Mouse (Mus musculus): ENCODE results near the gene Fbxl20.
A peak's percentile ranks its signal among the peaks of the same experiment; 100 is the strongest.

The Fbxl20 gene

DNA sequence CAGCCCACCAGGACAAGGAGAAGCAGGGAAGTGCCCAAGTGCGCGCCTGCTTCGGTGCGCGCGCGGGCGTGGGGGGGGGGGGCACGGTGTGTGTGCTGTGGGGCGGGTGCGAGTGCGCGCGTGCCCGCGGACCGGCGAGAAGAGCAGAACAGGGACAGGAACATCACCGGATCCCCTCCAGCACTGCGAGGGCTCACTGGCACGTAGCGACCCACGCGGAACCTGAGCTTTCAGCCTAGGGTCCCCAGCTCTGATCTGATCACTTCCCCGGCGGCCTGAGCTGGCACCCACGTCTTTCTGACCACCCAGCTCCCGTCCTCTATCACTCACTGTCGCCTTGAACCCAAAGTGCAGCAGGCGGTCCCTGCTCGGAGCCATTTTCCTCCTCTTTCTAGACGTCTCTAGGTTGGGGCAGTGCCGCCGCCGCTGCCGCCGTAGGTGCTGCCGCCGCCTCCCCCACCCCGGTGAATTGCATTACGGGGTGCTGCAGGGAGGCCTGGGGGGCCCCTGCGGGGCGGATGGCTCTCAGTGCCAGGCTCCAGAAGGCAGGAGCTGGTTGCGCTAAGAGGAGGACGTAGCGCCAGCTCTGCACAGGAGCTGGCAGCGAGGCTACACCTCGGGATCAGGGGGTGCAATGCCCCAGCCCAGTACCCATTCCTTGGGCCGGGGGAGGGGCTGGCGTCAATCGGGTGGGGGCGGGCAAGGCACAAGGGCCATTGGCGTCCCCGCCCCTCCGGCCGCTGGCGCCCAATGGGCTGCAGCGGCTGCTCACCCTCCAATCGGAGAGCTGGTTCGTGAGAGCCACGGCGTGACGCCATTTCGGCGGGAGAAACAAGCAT, at the start of gene Fbxl20:
Fbxl20 (minus strand) TSS at position 618 of the 839 bp plus-strand sequence.
- DNase-seq (ENCODE audit: low read depth, low spot score): peak; percentile 95

DNA sequence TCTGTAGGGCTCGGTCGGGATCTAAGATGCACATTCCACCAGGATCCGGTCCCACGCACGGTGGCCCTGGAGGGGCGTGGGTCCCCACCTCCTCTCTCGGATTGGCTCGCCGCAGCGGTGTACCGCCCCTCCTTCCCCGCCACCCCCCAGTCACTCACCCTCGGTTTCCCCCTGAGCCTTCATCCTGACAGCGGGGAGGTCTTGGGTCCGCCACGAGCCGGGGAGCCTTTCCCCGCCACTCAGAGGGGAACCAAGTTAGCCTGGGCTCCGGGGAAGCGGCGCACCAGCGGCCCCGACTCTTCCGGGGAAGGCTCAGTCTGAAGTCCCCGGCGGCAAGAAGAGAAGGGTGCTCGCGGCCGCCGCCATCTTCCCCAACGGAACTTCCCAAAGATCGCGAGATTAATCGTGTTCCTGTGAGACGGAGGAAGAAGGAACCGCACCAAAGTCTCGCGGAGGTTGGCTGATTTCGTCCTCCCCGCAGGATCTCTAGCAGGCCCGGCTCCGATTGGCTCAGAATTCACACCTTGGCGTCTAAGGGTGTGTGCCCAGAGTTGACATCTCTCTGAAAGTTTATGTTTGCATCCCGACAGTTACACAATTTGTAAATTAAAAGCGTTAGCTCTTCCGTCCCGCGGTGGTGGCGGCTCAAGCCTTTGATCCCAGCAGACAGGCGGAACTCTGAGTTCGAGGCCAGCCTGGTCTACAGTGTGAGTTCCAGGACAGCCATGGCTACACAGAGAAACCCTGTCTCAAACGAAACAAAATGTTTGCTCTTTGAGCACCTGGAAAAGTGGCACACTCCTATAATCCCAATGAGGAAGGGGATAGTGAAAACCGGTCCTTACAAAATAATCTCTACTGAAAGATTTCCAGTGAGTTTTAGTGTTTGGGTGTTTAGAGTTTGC, 43.0 kb upstream of the Fbxl20 start, which contains the start of gene Med1:
Med1 (minus strand) TSS at position 393 of the 905 bp plus-strand sequence.
- peak; percentile 99 for DNase-seq (ENCODE audit: low read depth, low spot score)

DNA sequence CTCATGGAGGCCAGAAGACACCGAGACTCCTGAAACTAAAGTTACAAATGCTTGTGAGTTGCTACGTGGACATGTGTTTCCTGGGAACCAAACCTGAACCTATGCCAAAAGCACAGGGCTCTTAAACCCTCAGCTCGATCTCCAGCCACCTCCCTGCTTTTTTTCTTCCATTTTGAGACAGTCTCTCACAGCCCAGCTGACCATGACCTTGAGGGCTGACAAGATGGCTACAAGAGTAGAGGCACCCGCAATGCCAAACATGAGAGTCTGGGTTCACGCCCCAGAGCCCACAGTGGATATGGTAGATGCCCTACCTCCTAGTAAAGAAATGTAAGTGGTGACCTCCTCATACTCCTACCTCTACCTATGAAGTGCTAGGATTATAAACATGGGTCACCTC, 40.6 kb upstream of the Fbxl20 start:
- no peak for DNase-seq (ENCODE audit: low read depth, low spot score)

DNA sequence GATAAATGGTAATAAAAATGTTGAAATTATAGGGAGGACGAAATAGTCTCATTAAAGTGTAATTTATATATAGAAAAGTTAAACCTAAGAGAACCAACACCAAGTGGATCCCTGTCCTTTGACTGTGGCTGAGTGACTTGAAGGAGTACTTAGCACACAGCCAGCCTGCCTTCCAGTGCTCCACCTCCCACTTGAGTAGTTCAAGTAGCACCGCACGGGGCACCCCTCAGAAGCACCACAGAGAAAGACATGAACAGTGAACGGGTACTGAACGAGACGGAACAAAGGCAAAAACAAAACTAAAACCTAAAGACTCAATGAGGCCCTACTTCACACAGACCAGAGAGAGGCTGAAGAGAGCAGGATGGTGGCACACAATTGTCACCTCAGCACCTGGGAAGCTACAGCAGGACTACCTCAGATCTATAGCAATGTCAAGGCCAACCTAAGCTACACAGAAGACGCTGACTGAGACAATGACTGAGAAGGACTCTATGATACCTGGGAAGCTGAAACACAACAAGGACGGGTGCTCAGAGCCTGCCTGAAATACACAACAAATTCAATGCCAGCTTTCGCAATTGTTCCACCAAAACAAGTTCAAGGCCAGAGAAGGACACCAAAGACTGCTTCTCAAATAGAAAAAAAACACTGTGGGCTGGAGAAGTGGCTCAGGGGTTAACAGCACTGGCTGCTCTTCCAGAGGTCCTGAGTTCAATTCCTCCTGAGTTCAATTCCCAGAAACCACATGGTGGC, 37.6 kb upstream of the Fbxl20 start:
- no peak for DNase-seq (ENCODE audit: low read depth, low spot score)

DNA sequence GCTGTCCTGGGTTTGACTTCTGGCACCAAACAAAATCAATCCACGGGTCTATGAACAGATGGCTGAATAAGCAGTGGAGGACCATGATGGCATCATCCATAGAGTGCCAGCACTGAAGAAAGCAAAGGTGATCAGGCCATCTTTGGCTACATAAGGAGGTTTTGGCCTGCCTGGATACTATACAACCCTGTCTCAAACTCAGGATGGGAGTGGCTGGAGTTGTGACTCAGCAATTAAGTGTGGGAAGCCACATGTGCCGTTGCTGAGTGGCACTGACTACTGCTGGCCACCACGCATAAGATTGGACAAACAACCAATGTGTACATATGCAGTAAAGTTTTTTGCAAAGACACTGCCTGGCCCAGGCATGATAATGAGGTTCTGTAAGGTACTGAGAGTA, 31.9 kb upstream of the Fbxl20 start:
- DNase-seq (ENCODE audit: low read depth, low spot score): peak; percentile 40

DNA sequence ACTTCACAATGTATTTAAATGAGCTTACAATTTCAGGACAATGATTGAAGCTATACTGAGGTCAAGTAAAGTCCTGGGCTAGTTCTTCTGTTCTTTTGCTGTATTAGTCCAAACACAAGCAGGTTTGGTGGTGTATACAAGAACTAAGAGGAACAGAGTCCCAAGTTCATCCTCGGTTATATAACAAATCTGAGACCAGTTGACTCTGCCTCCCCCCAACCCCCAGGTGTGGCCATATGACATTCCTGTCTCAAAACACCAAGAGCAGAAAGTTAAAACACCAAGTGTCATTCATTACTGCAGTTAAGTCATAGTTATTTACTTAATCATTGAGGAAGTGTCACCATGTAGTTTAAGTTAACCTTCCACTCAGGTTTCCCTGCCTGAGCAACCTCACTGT, 18.2 kb upstream of the Fbxl20 start:
- no peak for DNase-seq (ENCODE audit: low read depth, low spot score)

DNA sequence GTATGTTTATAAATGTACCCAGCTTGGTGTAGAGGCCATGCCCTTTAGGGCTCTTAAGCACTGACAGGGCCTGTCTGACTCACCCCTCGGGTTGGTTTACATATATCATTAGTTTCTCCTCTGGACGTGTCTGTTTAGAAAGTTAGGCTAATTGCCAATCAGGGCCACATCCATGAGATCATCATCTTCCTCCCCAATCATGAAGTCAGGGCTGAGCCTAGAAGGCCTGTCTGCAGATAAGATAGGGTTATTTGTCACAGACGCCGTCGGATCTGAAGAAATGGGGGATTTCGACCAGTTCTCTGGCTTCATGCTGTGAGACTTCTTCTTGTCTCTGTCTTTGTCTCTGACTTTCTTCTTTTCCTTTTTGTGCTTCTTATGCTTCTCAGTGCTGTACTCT, 4.9 kb upstream of the Fbxl20 start:
- DNase-seq (ENCODE audit: low read depth, low spot score): no peak

DNA sequence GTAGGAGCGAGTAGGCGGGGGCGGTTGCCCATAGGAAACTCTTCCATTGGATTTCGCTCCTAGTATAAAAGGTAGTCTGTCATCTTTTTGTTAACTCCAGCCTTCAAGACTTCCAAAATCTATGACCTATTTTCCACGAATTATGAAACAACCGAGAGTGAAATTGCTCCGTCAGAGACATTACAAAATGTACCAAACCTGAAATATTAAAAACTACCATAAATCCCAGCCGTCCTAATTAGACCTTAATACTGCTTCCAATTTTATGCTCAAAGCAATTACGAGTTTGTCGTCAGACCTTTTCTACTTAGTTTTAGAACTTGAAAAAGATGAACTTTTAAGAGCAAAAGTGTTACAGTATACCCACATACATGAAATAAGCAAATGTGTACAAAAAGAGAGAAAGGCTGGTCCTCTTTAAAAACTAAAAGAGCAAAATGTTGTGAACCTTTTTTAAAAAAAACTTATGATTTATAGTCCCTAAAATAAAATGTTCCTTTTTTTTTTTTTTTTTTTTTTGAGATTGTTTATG, 488 bp upstream of the Fbxl20 start:
- DNase-seq (ENCODE audit: low read depth, low spot score): no peak

DNA sequence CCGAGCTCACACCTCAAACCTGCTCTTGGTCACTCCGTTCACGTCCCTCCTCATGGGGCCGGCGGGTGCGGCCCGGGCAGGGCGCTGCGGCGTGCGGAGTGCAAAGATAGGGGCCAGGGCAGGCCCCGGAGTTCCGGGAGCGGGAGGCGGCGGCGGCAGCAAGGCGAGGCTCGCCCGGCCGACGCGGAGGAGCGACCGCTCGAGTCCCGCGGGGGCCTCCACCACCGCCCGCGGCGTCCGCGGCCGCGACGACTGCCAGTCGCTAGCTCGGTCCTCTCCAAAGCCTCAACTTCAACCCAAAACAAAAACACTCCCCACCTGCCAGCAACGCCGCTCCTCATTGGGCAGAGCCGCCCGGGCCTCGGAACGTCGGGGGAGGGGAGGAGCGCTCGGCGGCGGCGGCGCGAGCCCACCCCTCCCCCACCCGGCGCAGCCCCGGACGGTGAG, 876 bp downstream of the Fbxl20 start:
- peak; percentile 83 for DNase-seq (ENCODE audit: low read depth, low spot score)

DNA sequence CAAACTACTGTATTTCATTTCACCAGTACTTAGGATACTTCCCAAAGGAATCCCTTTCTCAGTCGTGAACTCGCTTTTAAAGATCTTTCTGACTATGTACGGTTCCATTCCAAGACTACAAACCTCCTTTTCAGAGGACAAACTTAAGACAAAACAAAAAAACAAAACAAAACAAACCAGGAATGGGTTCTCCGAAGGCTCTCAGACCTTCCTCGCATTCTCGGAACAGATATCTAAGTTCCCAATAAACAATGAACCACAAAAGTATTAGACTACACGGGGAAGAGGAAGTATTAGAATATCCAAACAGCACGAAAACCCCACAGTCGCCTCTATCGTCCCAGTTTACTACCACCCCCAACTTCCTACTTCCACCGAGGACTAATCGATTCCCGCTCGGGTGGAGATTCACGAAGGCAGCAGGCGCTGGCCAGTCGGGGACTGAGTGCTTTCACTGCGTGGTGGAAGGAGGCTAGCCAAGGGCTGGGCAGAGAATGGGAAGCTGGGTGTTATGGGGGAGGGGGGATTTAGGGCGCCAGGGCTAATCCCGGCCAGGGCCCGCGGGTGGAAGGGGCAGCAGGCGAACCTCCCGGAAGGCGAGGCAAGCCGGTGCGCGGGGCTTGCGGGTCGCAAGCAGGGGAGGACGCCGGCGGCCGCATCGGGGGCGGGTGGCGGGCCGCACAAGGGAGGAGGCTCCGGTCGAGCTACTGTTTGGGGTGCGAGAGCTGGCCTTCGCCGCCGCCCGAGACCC, 1.5 kb downstream of the Fbxl20 start:
- DNase-seq (ENCODE audit: low read depth, low spot score): peak; percentile 60

DNA sequence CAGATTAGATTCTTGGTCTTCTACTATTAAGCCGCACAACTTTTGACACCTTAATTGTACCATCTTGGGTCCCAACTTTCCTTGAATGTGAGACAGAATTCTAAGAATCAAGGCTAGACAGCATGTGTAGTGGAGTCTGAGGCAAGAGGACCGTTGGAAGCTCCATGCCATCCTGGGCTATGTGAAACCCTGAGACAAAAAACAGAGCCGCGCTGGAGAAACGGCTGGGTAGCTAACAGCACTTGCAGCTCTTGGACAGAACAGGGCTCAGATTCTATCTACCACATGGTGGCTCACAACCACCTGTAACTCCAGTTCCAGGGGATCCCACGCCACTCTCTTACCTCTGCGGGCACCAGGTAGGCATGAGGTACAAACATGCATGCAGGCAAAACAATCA, 4.3 kb downstream of the Fbxl20 start:
- DNase-seq (ENCODE audit: low read depth, low spot score): no peak

DNA sequence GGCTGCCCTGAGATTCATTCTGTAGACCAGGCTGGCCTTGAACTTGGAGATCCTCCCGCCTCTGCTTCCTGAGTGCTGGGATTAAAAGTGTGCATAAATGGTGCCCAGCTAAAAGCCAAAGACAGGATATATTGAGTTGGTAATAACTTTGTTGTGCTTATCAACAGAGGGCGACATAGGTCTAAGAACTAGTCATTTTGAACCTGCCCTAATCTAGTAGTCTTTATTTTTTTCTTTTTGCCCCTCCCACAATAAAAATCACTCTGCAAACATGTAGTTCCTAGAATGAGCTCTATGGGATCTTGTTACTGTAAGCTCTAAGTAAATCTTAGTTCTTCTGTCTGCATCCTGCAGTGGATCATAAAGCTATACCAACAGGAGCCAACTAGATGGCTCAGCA, 7.7 kb downstream of the Fbxl20 start:
- peak; percentile 32 for DNase-seq (ENCODE audit: low read depth, low spot score)

DNA sequence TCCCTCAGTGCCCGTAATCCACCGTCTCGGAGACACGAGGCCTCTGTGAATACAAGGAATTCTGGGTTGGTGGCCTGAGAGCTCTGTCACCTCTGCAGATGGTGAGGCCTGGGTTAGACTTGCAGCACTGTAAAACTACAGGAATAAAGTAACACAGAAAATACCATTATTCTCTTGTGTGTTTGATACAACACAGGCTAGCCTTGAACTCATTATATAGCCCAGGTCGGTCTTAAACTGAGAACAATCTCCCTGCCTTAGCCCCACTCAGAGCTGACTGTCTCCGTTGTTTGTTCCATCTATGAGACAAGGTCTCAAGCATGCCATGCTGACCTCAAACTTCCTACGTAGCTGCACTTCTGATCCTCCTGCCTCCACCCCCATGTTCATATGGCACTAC, 11.3 kb downstream of the Fbxl20 start:
- DNase-seq (ENCODE audit: low read depth, low spot score): no peak

DNA sequence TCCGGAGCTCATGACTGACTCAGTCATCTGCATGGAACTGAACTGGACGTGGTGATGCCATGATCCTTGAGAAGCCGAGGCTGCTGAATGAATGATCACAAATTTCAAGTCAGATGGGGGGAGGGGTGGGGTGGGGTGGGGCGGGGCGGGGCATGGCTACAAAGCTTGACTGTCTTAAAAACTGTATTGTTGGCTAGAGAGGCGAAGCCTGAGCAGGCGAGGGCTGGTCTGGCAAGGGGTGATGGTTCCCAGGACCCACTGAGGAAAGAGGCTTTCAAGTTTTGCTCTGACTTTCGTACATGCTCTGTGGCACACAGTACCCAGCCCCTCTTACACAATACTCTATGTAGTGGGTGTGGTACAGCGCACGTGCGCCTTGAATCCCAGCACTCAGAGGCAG, 12.4 kb downstream of the Fbxl20 start:
- DNase-seq (ENCODE audit: low read depth, low spot score): no peak

DNA sequence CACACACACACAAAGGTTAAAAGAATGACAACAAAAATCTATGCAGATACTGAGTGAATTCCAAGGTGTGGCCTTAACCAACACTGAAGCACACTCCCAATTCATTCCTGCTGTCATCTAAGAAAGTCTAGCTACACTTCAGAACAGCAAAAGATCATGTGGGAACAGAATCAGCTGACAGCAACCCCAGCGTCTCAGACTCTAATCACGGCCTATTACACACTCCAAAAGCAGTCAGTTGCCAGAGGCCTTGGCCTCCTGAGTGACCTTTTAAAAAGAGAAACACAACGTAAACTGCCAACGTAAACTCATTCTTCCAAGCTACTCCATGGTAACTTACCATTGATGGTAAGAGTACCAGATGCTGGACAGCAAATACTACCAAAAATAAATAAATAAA, 15.3 kb downstream of the Fbxl20 start:
- no peak for DNase-seq (ENCODE audit: low read depth, low spot score)

DNA sequence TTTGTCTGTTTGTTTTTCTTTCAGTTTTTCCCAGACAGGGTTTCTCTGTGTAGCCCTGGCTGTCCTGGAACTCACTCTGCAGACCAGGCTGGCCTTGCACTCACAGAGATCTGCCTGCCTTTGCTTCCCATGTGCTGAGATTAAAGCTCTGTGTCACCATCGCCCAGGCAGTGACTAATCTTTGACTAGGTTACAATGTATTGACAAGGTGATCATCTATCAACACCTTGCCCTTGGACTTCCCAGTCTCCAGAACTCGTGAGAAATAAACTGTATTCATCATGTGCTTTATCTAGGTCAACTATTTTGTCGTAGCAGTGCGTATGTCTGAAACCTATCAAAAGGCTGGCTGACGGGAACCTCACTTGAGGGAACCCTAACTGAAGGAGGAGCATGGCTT, 26.8 kb downstream of the Fbxl20 start:
- DNase-seq (ENCODE audit: low read depth, low spot score): no peak

DNA sequence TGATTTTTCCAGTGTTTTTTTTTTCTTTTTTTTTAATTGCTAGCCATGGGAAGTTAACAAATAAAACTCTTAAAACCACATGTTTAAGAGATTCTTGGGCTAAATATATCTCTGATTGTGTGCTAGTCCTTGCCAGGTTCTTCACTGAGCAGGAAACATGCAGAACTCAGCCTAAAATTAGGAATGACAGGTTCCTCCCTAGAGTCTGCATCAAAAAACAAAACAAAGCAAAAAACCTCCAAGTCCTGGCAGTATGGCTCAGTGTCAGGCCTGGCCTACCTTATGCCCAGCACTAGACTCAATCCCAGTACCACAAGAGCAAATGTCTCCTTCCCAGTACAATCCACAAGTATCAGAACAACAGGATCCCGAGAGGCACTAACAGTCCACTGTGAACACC, 35.8 kb downstream of the Fbxl20 start:
- no peak for DNase-seq (ENCODE audit: low read depth, low spot score)

DNA sequence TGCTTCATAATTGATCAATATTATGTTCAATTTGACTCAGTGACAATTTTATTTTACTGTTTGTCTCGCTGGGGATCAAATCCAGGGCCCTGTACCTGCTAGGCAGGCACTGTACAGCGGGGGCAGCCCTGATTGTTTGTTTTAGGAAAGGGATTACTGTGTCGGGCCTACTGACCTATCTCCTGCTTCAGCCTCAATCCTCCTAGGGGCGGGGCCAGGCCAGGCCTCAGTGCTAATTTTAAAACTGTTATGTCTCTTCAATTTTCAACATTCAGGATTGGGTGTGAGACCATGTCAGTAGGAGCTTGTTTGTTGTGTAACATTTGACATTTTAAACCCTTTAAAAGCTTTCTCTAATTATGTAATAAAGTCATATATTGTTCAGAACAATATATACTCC, 36.7 kb downstream of the Fbxl20 start:
- DNase-seq (ENCODE audit: low read depth, low spot score): no peak

DNA sequence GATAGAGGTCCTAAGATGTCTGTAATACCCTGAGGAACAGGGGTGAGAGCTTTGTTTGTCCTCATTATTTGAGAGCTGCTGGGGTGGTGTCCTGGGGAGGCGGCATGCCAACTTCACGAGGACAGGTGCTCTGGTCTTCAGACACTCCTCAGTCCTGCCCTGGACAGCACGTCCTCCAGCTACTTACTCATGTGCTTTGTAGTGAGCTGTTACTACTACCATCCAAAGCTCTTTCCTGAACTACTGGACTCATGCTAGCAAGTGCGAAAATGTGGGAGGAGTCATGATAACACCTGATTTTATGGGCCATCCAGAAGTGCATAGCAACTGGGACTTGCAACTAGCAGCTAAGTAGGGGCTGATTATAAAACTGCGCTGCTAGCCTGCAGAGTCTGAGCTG, 40.5 kb downstream of the Fbxl20 start:
- DNase-seq (ENCODE audit: low read depth, low spot score): no peak

DNA sequence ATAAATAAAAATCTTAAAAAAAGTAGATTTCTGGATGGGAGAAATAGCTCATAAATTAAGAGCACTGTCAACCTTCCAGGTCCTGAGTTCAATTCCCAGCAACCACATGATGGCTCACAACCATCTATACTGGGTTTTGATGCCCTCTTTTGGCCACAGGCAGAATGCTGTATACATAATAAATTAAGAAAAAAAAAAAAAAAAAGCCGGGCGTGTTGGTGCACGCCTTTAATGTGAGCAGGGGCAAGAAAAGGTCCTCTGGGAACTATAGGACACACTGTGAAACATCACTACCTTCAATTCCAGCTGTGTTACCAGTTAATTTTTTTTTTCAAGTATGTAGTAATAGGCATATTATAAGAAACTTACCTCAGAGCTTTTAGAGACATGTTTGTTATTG, 48.9 kb downstream of the Fbxl20 start:
- no peak for DNase-seq (ENCODE audit: low read depth, low spot score)

DNA sequence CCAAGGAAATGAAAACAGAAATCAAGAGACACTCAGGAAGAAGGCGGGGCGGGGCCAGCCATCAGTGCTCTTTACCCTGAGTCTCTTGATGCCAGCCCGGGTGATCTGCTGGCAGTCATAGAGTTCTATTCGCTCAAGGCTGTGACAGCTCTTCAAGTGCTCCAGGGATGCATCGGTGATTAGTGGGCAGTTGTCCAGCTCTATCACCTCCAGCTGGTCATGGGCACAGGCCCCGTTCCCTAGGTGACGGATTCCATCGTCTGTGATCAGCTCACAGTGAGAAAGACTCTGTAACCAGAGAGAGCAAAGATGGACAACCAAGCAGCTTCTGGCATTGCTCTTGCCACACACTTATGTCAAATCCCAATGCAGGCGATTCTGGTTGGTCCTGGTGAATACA, 59.6 kb downstream of the Fbxl20 start:
- no peak for DNase-seq (ENCODE audit: low read depth, low spot score)

Data from 3T3-L1 (cell line).